Mouse (Mus musculus) liver (tissue): ENCODE results near the gene Mst1r.
A peak's percentile ranks its signal among the peaks of the same experiment; 100 is the strongest.

ENCODE experiments used
- DNase-seq: peaks from one replicate; pipeline ENCODE4 v3.0.0-alpha.2; 2020; ENCODE audit warnings: mixed read lengths

Mst1r gene

DNA sequence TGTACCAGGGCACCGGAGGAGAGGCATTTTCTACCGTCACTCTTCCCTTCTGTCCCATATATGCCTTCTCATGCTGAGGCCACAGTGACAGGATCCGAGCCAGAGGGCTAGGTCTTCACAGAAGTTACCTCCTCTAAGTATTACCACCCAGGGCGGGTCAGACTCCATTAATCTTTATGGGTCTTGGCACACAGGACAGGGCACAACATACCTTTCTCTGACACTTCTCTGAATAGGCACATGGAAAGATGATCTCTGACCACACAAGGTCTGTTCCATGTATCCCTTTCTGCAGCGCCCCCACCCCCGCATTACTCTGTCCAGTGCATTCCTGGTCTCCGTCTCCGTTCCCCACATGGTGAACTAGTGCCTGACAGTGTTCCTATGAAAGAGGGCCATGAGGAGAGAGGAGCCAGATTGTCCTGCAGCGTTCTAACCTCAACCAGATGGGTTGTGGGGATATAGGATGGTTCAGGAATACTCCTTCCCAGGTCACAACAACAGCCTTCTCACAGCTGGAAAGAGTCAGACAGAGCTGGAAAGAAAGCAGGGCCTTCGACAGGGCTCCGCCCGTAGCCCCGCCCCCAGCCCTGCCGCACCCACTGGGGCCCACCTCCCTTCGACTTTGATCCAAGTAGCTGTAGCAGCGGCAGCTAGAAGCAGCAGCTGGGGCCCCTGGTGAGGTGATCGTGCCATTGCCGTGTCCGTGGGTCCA is at the start of gene Mst1r:
Gene Mst1r (plus strand): TSS at position 622 of the 715 bp plus-strand sequence.
- DNase-seq, result peak; percentile 87

DNA sequence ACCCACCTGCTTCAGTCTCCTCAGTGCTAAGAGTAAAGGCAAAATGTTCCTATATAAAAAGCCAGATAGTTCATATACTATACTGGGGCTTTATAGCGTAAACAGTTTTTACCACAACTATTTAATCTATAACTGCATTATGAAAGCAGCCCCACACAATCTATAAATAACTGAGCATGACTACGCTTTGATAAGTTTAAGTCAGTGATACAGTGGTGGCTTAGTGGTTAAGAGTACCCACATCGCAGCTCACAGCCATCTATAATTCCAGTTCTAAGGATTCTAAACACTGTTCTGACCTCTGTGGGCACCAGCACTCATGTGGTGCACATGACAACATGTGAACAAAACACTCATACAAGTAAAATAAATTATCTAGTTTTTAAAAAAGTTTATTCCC is 48.3 kb upstream of the Mst1r start:
- DNase-seq, result no peak

DNA sequence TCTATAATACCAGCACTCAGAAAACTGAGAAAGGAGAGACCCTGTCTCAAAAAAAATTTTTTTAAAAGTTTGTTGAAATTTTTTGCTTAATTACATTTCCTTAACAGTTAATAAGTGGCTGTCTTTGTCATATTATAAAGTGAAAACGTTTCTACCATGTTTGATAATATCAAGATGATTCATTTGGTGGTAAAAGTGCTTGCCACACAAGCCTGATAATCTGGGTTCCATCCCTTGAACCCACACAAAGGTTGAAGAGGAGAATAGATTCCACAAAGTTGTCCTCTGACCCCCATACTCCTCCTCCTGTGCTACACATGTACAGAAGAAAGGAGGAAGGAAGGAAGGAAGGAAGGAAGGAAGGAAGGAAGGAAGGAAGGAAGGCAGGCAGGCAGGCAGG is 42.2 kb upstream of the Mst1r start:
- no peak for DNase-seq

DNA sequence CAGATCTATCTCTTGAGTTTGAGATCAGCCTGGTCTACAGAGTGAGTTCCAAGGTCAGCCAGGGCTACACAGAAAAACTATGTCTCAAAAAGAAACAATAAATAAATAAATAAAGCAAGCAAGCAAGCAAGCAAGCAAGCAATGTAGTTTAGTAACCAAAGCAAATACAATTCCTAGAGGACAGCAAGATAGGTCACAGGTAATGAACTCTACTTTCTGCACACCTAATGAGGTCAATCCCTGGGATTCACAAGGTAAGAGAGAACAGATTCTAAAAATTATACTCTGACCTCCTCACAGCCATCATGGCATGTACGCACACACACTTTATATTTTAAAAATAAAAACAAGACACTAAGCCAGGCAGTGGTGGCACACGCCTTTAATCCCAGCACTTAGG is 40.6 kb upstream of the Mst1r start:
- no peak for DNase-seq

DNA sequence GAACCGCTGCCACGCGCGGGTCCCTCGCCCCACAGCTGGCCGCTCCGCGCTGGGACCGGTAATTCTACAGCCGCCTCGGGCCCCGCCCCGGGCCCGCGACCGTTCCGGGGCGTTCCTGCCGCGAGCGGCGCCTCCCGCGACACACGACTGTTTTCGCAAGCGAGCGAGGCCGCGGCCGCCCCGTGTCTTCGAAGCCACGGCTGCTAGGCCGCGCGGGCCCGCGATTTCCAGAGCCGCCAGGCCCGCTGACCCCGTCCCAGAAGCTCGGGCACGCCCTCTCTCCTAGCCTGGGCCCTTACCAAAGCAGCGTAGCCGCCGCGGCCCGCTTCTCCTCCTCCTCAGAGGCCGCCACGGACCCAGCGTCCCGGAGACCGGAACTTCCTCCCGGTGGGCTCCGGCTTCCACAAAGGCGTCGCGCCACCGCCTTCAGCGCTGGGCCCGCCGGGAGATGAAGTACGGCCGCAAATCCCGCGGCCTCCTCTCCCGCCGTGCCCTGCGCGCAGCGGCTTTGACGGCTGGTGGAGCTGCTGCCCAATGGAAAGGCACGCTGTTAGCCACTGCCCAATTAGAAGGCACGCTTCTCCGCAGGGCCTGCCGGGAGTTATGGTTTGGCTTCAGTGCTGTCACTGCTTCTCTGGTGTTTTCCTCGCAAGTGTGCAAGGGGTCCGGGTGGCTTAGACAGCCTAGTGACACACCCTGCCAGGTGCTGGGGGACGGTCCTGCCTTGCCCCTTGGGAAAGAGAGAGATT is 34.1 kb upstream of the Mst1r start:
- peak; percentile 95 for DNase-seq

DNA sequence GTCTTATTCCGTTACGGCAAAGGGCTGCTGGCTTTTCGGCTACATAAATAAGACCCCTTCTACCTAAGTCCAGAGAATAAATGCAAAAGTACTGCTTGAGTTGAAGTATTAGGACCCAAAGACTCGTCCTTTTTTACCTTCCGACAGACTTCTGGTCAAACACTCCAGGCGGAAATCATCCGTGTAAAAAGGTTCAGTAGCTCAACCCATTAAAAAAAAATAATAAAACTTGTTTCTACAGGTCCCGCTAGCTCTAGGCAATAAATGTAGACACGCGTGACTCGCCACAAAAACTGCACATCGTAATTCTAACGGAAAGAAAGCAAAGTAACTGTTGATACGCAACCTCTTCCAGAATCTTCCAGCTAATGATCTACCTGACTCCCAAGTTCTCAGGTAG is 33.5 kb upstream of the Mst1r start, which contains the start of gene Rbm6:
Gene Rbm6 (minus strand): TSS at position 101 of the 400 bp plus-strand sequence.
- DNase-seq, result no peak

DNA sequence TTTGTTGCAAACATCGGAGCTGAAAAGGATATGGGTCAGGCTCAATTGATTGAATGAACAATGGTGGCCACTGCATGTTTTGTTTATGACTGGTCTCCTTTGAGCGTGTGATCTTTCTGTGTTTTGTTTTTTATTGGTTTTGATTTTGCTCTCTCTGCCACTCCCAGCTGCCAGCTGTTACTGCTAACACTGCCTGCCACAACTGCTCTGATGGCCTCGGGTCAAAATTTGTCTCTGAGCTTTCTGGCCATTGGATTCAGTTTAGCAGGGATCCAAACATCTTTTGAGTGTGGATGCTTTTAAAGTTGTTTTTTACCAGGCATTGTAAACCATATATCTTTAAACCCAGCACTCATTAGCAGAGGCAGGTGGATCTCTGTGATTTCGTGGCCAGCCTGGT is 26.3 kb upstream of the Mst1r start:
- DNase-seq, result no peak

DNA sequence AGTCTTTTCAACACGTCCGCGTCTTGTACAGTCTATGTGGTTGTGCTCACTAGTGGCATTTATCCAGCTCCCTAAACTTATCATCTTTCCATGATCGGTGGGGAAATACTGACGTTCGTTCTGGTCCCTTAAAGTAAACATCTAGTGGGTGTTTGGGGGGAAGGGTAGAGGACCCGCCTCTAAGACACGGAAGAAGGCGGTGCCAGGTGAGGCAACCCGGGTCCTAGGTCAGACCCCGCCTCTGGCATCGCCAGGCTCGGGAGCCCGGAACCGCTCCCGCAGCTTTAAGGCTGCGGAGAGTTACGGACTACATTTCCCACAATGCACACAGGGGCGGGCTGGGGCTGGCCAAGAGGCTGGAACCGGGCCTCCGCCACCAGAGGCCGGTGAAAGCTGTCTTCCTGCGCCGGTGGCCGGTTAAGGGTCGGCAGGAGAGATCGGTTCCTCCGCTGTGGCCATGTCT is 18.8 kb upstream of the Mst1r start, which contains the start of gene Mon1a:
Gene Mon1a (plus strand): TSS at position 348 of the 463 bp plus-strand sequence.
- peak; percentile 88 for DNase-seq

DNA sequence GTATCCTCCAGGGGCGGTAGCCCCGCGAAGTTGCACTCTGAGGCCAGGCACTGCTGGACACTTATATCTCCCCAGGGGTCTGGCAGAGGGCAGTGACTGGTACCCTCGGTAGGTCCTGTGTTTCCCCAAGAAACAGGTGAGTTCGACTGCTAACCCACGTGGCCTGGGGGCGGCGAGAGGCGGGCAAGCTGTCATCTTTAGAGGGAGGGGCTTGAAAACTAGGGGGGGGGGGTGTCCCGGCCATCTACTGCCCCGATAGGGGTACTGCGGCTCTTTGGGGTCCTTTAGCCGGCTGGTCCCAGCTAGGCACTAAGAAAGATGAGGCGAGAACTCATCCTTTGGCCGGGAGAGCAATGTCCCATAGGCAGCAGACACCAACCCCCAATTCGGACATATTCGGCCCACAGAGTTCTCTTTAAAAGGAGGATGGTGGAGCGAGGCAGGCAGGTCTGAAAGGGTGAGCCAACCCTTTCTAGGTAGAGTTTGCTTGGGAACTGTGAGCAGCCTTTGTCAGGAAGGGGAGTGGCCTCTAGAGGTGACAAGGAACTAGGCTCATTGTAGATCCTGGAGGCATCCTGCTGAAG is 18.3 kb upstream of the Mst1r start:
- DNase-seq, result no peak

DNA sequence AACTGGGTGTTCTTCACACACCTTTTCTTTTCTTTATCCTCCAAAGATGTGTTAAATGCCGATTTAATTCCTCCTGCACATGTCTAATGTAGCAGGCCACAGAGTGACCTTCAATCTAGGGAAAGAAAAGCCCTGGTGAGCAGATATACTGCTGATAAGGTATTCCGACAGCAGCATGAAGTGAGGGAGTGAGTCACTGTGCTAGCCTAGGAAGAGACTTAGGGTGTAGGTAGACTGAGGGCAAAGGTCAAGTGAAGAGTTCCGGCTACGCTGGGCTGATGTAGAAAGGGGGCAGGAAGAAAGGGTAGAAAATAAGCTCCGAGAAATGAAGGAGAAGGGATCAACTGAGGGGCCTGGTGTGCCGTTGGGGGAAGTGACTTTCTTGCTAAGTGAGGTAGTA is 16.4 kb upstream of the Mst1r start:
- DNase-seq, result no peak

DNA sequence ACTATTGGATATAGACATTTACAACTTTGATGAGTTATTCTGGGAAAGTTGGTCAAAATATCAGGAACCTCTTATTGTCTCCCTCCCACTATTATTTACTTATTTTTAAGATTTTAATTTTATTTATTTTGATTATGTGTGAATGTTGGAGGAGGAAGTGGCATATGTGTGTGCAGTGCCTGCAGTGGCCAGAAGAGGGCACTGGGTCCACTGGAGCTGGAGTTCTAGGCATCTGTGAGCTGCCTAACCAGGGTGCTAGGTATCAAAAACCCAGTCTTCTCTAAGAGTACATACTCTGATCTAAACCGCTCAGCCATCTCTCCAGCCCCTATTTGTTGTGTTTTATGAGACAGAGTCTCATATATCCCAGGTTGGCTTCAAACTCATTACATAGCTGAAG is 15.7 kb upstream of the Mst1r start:
- peak; percentile 28 for DNase-seq

DNA sequence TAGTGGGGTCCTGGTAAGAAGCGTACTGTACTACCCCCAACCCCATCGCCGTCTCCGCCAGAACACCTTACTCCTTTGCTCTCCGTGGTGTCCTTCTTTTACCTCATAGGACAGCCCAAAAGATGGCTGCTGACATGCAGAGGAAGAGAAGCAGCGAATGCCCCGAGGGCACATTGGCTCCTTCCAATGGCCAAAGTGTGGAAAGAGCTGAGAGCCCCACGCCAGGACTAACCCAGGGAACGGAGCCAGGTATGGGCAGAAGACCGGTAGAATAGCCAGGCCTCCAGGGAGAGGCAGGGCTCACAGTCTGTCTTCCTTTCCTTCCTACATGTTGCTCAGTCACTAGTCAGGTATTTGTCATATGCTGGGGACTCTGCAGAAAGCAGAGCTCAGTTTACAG is 8.1 kb upstream of the Mst1r start:
- DNase-seq, result no peak

DNA sequence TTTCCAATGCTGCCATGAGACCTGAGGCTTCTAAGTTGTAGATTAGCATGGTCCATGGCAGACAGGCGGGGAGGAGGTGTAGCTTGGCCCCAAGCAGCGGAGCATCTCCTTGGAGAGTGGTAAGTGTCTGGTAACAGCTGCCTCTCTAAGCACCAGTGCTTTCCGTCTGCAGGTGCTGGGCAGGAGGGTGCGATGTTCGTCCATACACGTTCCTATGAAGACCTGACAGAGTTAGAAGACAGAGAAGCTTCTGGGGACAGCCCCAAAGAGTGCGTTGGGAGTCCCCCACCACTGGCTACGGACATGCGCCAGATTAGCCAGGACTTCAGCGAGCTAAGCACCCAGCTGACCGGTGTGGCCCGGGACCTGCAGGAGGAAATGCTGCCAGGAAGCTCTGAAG is 6.8 kb upstream of the Mst1r start:
- no peak for DNase-seq

DNA sequence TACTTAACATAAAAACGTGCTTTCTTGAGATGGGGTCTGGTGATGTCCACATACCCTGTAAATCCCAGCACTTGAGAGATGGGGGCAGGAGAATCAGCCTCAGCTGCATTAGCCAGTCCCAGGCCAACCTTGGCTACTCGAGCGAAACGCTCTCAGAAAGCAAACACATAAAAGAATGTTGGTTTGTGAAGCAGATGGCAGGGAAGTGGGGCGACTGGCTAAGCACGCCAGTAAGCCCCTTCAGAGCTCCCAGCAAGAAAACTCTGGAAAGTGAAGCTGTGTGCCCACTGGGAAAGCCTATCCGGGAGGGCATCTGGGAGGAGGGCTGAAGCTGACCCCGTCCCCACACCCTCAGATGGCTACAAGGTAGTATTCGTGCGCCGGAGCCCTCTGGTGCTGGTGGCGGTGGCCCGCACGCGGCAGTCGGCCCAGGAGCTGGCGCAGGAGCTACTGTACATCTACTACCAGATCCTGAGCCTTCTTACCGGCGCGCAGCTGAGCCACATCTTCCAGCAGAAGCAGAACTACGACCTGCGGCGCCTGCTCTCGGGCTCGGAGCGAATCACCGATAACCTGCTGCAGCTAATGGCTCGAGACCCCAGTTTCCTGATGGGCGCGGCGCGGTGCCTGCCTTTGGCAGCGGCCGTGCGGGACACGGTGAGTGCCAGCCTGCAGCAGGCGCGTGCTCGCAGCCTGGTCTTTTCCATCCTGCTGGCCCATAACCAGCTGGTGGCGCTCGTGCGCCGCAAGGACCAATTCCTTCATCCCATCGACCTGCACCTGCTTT is 5.6 kb upstream of the Mst1r start:
- DNase-seq, result peak; percentile 74

DNA sequence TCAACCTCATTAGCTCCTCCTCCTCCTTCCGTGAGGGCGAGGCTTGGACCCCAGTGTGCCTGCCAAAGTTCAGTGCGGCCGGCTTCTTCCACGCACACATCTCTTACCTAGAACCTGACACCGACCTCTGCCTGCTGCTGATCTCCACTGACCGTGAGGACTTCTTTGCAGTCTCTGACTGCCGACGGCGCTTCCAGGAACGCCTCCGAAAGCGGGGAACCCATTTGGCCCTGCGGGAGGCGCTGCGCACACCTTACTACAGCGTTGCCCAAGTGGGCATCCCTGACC is 5.1 kb upstream of the Mst1r start:
- no peak for DNase-seq

DNA sequence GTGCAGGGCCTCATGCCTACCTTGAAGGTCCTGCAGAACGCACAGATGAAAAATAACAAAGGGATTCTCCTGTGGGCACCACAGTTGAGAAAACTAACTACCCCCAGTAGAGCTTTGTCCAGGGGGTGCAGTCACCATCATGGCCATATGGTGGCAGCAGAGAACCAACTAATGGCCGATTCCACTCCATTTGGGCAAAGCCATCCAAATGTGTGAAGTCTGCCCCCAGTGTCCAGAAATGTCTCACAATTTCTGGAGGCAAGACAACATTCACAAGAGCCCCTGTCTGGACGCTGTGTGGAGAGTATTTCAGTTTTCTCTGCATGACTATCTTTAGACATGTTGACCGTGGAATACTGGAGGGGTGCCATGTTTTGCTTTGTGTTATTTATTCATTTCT is 1.9 kb upstream of the Mst1r start:
- DNase-seq, result peak; percentile 85

DNA sequence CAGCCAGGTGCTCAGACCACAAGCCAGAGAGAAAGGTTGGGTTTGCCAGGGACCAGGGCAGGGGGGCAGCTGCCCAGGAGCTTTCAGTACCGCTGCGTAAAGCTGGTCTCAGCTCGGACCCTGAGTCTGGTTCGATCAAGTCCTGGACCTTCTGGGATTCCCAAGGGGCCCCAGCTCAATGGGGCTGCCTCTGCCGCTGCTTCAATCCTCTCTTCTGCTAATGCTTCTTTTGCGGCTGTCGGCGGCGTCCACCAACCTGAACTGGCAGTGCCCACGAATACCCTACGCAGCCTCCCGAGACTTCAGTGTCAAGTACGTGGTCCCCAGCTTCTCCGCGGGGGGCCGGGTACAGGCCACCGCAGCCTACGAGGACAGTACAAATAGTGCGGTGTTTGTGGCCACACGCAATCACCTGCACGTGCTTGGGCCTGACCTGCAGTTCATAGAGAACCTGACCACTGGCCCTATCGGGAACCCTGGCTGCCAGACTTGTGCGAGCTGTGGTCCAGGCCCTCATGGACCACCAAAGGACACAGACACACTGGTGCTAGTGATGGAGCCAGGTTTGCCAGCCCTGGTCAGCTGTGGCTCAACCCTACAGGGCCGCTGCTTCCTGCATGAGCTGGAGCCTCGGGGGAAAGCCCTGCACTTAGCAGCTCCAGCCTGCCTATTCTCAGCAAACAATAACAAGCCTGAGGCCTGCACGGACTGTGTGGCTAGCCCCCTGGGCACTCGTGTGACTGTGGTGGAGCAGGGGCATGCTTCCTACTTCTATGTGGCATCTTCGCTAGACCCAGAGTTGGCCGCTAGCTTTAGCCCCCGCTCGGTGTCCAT is 511 bp downstream of the Mst1r start:
- DNase-seq, result no peak

DNA sequence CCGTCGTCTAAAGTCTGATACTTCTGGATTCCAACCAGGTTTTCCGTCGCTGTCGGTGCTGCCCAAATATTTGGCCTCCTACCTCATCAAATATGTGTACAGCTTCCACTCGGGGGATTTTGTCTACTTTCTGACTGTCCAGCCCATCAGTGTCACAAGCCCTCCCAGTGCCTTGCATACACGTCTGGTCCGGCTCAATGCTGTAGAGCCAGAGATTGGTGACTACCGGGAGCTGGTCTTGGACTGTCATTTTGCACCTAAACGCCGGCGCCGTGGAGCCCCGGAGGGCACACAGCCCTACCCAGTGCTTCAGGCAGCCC is 1.1 kb downstream of the Mst1r start:
- no peak for DNase-seq

DNA sequence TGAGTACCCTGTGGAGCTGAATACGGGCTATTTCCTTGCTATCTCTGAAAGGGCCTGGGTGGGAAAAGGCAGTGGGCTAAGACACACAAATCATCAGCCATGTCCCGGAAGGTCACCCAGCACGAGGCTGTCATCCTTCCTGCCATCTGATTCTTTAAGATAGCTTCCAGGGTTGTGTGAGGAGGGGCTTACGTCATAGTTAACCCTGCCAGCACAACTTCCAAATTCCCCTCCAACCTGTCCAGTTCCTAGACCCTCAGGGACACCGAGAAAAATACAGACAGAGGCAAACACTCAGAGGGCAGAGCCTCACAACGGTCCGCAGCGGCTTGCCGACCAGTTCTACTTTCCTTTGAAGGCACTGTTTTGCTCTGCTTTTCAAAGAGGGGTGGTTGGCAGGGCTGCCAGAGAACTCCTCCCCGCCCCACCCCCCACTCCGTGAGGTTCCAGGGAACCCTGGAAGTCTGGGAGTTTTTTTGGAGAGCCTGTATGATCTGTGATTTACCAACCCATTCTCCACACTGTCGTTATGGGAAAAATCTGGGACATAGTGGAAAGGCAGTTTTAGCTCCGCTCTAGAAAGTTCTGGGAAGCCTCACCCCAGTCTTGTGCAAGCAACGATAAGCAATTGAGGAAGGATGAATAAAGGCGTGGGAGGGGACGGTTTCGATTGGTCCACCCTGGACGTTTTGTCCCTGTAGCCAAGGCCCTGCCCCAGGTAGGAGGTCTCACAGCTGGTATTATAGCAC is 1.9 kb downstream of the Mst1r start:
- DNase-seq, result no peak

DNA sequence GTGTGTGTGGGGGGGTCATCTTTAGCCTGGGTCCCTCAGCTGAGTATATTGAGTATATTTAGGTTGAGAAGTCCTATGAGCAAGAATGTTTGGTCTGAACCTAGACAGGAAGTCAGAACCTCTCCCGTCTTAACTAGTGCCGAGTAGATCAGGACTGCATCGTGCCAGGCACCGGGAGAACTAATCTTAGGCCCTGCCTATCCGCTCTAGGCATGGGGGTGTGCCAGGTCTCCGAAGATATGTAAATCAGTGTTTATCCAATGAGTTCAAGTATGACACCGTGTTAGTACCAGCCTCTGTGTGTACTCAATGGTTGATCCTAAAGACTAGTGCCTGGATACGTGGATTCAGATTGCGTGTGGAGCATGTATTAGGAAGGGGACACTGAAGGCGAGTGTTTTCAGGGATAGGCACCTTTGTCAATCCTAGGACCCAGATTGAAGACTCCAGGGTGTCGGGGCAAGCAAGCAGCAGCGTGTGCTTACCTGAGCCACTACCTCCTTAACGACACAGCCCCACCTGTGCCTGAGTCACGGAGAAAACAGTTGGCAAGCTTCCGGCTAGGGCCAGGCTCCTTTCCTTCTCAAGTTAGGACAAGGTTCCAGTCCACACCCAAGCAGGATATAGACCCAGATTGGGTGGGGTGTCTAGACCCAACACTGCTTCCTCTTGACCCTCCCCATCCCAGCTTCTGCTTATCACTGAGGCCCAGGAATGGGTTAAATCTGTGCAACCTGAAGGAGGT is 3.5 kb downstream of the Mst1r start:
- no peak for DNase-seq
